Mouse (Mus musculus) thymus, adult 2 months (tissue): ENCODE measurements at regions not wholly inside any gene's neighbourhood (a gene's known extent, or its start where the extent isn't known, plus 50 kb on each side); places are given as distances from the start of the nearest gene placed in this dataset.

Experiments used
- DNase-seq: peaks from one replicate; pipeline ENCODE4 v3.0.0; 2021
- H3K27ac ChIP-seq: fragments of 200-500 bp; 2 replicates; pipeline ENCODE4 v1.5.1; 2012; ENCODE audit warnings: low read length, control low read depth; ENCODE audit not compliant: control insufficient read depth, insufficient read depth
- H3K27me3 ChIP-seq: fragments of 200-500 bp; 2 replicates; pipeline ENCODE4 v1.6.1; 2012; ENCODE audit warnings: mild to moderate bottlenecking, low read length, moderate library complexity, mixed read lengths; ENCODE audit not compliant: control insufficient read depth, insufficient read depth
- H3K36me3 ChIP-seq: fragments of 200-500 bp; 2 replicates; pipeline ENCODE4 v1.6.1; 2012; ENCODE audit warnings: mild to moderate bottlenecking, low read length, moderate library complexity; ENCODE audit not compliant: control insufficient read depth, insufficient read depth
- H3K4me1 ChIP-seq: fragments of 200-500 bp; replicated peaks from 2 replicates; pipeline ENCODE4 v1.6.1; 2012; ENCODE audit warnings: low read length; ENCODE audit not compliant: control insufficient read depth, insufficient read depth
- H3K4me3 ChIP-seq: fragments of 200-500 bp; 2 replicates; pipeline ENCODE4 v1.5.1; 2012; ENCODE audit warnings: mild to moderate bottlenecking, low read length, control low read depth, moderate library complexity; ENCODE audit not compliant: control insufficient read depth, insufficient read depth
- CTCF ChIP-seq: fragments of 200-500 bp; IDR thresholded peaks from 2 replicates; pipeline ENCODE4 v1.5.1; 2012; ENCODE audit warnings: mild to moderate bottlenecking, control low read depth, low read length, moderate library complexity, borderline replicate concordance; ENCODE audit not compliant: control insufficient read depth, poor library complexity, insufficient read depth; ENCODE audit errors: extremely low read depth
- POLR2A ChIP-seq: fragments of 200-500 bp; IDR thresholded peaks from 2 replicates; pipeline ENCODE4 v1.6.1; 2012; ENCODE audit warnings: mild to moderate bottlenecking, low read length, control low read depth, moderate library complexity; ENCODE audit not compliant: control insufficient read depth, poor library complexity, insufficient read depth; ENCODE audit errors: extremely low read depth
- WGBS: fragments of 180-500 bp; shearing (Covaris S2); methylation state at CpG from one replicate; pipeline ENCODE4 v1.1.7; 2018; 5-methylcytosine and 5-hydroxymethylcytosine counted together

GRCm38 (mm10) chr2:178593743-178594142 is 163.4 kb downstream of the Cdh26 start:
- no peaks in the 10 kb centered on the region for H3K27me3 ChIP-seq
- H3K4me3 ChIP-seq: no peak overlapping the region
- DNase-seq: no peak
- no peaks in the 10 kb centered on the region for H3K36me3 ChIP-seq
- no peak overlapping the region for H3K27ac ChIP-seq
- H3K4me1 ChIP-seq: peaks cover 18% of the 10 kb centered on the region
- 86% methylated on average over 9 of the region's 9 CpGs for WGBS
- TF ChIP-seq CTCF (no peak), POLR2A (no peak)

- H3K27me3 ChIP-seq: no peaks in the 10 kb centered on the region
- peaks cover 22% of the 10 kb centered on the region for H3K4me1 ChIP-seq
- DNase-seq: no peak
- WGBS: 32% methylated on average over 6 of the region's 6 CpGs
- TF ChIP-seq POLR2A (no peak), CTCF (no peak)
- no peak overlapping the region for H3K4me3 ChIP-seq
- no peak overlapping the region for H3K27ac ChIP-seq
- H3K36me3 ChIP-seq: no peaks in the 10 kb centered on the region
Observed at GRCm38 (mm10) chr2:178594177-178594576, 163.8 kb downstream of the Cdh26 start.

GRCm38 (mm10) chr2:178596312-178597083 is 166.2 kb downstream of the Cdh26 start:
- no peaks in the 10 kb centered on the region for H3K36me3 ChIP-seq
- DNase-seq: no peak
- no peaks in the 10 kb centered on the region for H3K27me3 ChIP-seq
- peaks cover 23% of the 10 kb centered on the region for H3K4me1 ChIP-seq
- H3K27ac ChIP-seq: no peak overlapping the region
- TF ChIP-seq CTCF: no peak
- WGBS: 74% methylated on average over 16 of the region's 16 CpGs
- H3K4me3 ChIP-seq: no peak overlapping the region

- no peaks in the 10 kb centered on the region for H3K36me3 ChIP-seq
- no peak overlapping the region for H3K4me3 ChIP-seq
- peak overlapping the region; percentile 4; the same call in 1 of the 2 replicates for H3K27ac ChIP-seq
- 79% methylated on average over 7 of the region's 7 CpGs for WGBS
- TF ChIP-seq CTCF (no peak), POLR2A (no peak)
- DNase-seq: peak; percentile 6
- H3K4me1 ChIP-seq: peaks cover 23% of the 10 kb centered on the region
- no peaks in the 10 kb centered on the region for H3K27me3 ChIP-seq
Observed at GRCm38 (mm10) chr2:178597084-178597470, 166.7 kb downstream of the Cdh26 start.

GRCm38 (mm10) chr2:178598371-178598770 is 168.0 kb downstream of the Cdh26 start:
- WGBS: 58% methylated on average over 5 of the region's 5 CpGs

GRCm38 (mm10) chr2:178598836-178599235 is 168.5 kb downstream of the Cdh26 start:
- WGBS: 94% methylated on average over 3 of the region's 3 CpGs
- H3K27ac ChIP-seq: peak overlapping the region; percentile 70
- H3K4me1 ChIP-seq: peaks cover 23% of the 10 kb centered on the region

More at GRCm38 (mm10) chr2:178598371-178598770, 168.0 kb downstream of the Cdh26 start:
- no peak overlapping the region for H3K4me3 ChIP-seq
- H3K4me1 ChIP-seq: peaks cover 23% of the 10 kb centered on the region
- no peaks in the 10 kb centered on the region for H3K27me3 ChIP-seq
- DNase-seq: peak; percentile 43
- TF ChIP-seq POLR2A (no peak), CTCF (no peak)
- no peaks in the 10 kb centered on the region for H3K36me3 ChIP-seq
- peak overlapping the region; percentile 85 for H3K27ac ChIP-seq

GRCm38 (mm10) chr2:178603443-178603842 is 173.1 kb downstream of the Cdh26 start:
- TF ChIP-seq POLR2A (no peak), CTCF (no peak)
- DNase-seq: no peak
- 94% methylated on average over 2 of the region's 2 CpGs for WGBS
- Histone ChIP-seq H3K4me1 (peaks cover 13% of the 10 kb centered on the region), H3K27me3 (no peaks in the 10 kb centered on the region), H3K27ac (no peak overlapping the region), H3K4me3 (no peak overlapping the region), H3K36me3 (no peaks in the 10 kb centered on the region)

More at GRCm38 (mm10) chr2:178598836-178599235, 168.5 kb downstream of the Cdh26 start:
- DNase-seq: peak; percentile 24
- TF ChIP-seq CTCF (no peak), POLR2A (no peak)
- H3K4me3 ChIP-seq: no peak overlapping the region
- no peaks in the 10 kb centered on the region for H3K36me3 ChIP-seq
- H3K27me3 ChIP-seq: no peaks in the 10 kb centered on the region
